Mouse (Mus musculus): Measurements from ENCODE around the gene Ipmk.

The Ipmk gene

GRCm38 (mm10) chr10:71361836-71362562 is 14.4 kb downstream of the Ipmk start:
- in situ Hi-C loops (cut with MboI; ENCODE audit: unreplicated experiment in 2 of 2) = no loop called here

DNA sequence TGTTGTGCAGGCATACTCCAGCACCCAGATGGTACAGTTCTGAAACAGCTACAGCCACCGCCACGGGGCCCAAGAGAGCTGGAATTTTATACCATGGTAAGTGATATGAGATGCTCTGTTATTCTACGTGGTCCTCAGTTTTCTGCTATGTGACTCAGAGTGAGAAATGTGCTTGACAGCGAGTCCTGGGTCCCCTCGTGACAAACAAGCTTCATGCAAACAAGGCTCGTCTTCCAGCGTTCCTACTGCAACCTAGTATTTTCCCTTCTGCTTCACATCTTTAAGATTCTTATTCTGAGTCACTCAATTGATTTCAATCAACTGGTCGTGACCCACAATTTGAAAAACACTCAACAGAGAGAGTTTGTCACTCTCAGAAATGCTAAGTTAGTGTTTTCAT is 15.9 kb downstream of the Ipmk start:
- in situ Hi-C loops (cut with MboI; ENCODE audit: unreplicated experiment in 2 of 2) = no loop called here

- in situ Hi-C loops (cut with MboI; ENCODE audit: unreplicated experiment in 2 of 2) = no loop called here
Observed at GRCm38 (mm10) chr10:71363858-71364257, 16.3 kb downstream of the Ipmk start.

- in situ Hi-C loops (cut with MboI; ENCODE audit: unreplicated experiment in 2 of 2) = no loop called here
Observed at GRCm38 (mm10) chr10:71368128-71368940, 20.8 kb downstream of the Ipmk start.

- in situ Hi-C loops (cut with MboI; ENCODE audit: unreplicated experiment in 2 of 2) = no loop called here
Observed at GRCm38 (mm10) chr10:71369466-71369865, 21.9 kb downstream of the Ipmk start.

DNA sequence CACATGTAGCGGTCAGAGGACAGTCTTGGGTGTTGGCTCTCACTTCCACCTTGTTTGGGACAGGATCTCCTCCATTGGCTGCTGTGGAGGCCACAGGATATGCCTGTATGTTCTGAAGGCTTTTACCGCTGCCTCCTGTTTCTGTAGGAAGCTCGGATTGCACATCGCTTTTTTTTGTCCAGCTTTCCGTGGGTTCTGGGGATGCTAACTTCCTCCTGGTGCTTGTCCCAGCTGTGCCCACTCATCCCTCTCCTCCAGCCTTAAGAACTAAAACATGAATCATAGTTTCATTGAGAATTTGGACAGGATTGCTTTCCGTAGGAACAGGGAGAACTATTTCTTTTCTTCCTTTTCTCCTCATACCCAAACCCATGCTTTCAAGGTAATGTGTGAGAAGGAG is 24.3 kb downstream of the Ipmk start:
- in situ Hi-C loops (cut with MboI; ENCODE audit: unreplicated experiment in 2 of 2) = no loop called here

GRCm38 (mm10) chr10:71373706-71374105 is 26.1 kb downstream of the Ipmk start:
- in situ Hi-C loops (cut with MboI; ENCODE audit: unreplicated experiment in 2 of 2) = no loop called here

GRCm38 (mm10) chr10:71376014-71376413 is 28.5 kb downstream of the Ipmk start:
- in situ Hi-C loops (cut with MboI; ENCODE audit: unreplicated experiment in 2 of 2) = loop anchor here in 1 of 2 experiments (25.0 kb wide), 1 partner anchor 139 kb away; the partner anchor contains the start of gene Tfam

DNA sequence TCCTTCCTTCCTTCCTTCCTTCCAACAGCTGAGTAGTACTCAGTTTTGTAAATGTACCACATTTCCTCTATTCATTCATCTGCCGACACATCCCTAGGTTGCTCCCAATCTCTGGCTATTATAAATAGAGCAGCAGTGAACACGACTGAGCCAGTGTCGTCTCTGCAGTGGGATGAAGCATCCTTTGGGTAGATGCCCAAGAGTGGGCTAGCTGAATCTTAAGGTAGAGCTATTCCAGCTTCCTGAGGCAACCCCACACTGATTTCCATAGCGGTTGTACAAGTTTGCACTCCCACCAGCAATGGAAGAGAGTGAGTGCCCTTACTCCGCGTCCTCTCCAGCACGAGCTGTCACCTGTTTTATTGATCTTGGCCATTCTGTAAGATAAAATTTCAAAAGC is 32.8 kb downstream of the Ipmk start:
- in situ Hi-C loops (cut with MboI; ENCODE audit: unreplicated experiment in 2 of 2) = loop anchor here (5.0 to 25.0 kb wide), 3 partner anchors 33 to 1186 kb away; partner anchors contain the start of genes Ipmk (in 1 of the 2) and Tfam (in 1 of the 2)

- in situ Hi-C loops (cut with MboI; ENCODE audit: unreplicated experiment in 2 of 2) = loop anchor here (5.0 to 25.0 kb wide), 3 partner anchors 34 to 1187 kb away; partner anchors contain the start of genes Ipmk (in 1 of the 2) and Tfam (in 1 of the 2)
Observed at GRCm38 (mm10) chr10:71381471-71382033, 34.0 kb downstream of the Ipmk start.

DNA sequence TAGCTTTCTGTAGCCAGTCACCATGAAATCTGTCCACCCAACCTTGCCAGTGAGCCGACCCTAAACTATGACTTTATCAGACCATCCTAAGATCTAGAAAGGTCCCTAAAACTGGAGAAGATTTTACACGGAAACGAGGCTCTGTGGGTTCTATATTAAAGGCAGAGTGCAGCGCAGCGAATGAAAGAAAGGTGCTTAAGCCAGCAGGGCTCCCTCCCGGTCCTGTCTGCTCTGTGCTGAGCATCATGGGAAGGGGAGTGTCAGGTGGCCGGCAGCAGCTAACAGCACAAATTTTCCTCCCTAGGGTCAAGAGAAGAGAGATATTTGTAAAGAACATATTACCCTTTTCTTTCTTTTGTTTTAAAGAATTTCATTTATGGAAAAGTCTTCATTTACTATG is 34.5 kb downstream of the Ipmk start:
- in situ Hi-C loops (cut with MboI; ENCODE audit: unreplicated experiment in 2 of 2) = loop anchor here (5.0 to 25.0 kb wide), 3 partner anchors 35 to 1187 kb away; partner anchors contain the start of genes Ipmk (in 1 of the 2) and Tfam (in 1 of the 2)

- in situ Hi-C loops (cut with MboI; ENCODE audit: unreplicated experiment in 2 of 2) = loop anchor here (5.0 to 25.0 kb wide), 3 partner anchors 36 to 1188 kb away; partner anchors contain the start of genes Ipmk (in 1 of the 2) and Tfam (in 1 of the 2)
Observed at GRCm38 (mm10) chr10:71382858-71383551, 35.4 kb downstream of the Ipmk start.

GRCm38 (mm10) chr10:71383552-71383924 is 36.0 kb downstream of the Ipmk start:
- in situ Hi-C loops (cut with MboI; ENCODE audit: unreplicated experiment in 2 of 2) = loop anchor here (5.0 to 25.0 kb wide), 3 partner anchors 36 to 1189 kb away; partner anchors contain the start of genes Ipmk (in 1 of the 2) and Tfam (in 1 of the 2)

DNA sequence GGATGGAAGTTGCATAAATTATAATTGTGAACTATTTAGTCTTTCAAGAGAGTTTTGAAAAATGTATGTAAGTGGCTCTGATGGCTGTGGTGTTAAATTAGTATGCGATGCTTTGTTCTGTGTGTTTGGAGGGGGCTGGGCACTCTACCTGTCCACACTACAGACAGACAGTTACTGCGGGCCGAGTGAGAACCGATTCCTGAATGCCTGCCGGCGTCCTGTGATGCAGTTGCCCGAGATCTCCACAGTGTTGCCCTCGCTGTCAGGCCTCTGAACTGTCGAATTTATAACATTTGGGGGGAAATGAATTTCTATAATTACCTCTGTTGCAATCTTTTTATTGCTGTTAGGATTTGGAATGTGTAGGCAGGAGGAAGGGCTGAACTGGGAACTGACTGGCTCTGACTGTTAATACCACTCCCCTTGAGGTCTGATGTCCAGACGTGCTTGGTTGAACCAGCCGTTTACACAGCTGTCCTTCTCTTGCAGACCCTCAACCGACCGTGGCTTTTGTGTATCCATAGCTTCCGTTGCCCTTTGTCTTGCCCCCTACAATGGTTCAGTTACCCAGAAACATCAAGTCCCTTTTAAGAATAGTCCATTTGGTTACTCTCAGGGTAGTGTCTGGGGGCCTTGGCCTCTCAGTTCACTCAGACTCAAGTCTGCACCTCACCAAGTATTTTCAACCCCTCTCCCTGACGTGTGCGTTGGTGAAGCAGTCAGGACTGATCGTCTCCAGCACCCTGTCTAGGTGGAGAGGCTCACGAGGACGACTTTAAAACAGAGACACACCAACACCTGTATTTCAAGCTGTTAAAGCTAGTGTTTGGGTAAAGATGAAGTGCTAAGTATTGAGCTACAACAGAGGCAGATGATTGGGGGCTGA is 36.8 kb downstream of the Ipmk start:
- in situ Hi-C loops (cut with MboI; ENCODE audit: unreplicated experiment in 2 of 2) = loop anchor here (5.0 to 25.0 kb wide), 3 partner anchors 37 to 1190 kb away; partner anchors contain the start of genes Ipmk (in 2 of the 2) and Tfam (in 1 of the 2)

DNA sequence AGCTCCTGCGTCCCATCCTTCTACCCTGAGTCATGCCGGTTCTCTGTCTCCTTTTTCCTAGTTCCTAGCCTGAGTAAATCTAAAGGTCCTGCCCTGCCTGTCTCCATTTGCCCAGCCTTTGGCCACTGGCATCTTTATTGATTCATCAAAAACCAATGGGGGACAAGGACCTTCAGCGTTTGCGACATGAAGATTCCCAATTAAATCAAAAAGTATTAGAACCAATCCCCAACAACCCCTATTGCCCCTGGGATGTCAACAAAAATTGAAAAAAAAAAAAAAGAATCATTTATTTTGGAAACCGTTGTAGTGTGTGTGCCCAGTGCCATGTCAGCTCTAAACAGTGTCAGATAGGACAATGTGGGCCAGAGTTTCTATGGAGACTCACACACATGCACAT is 41.7 kb downstream of the Ipmk start:
- in situ Hi-C loops (cut with MboI; ENCODE audit: unreplicated experiment in 2 of 2) = loop anchor here (5.0 to 25.0 kb wide), 3 partner anchors 42 to 1195 kb away; partner anchors contain the start of genes Ipmk (in 1 of the 2) and Tfam (in 1 of the 2)

DNA sequence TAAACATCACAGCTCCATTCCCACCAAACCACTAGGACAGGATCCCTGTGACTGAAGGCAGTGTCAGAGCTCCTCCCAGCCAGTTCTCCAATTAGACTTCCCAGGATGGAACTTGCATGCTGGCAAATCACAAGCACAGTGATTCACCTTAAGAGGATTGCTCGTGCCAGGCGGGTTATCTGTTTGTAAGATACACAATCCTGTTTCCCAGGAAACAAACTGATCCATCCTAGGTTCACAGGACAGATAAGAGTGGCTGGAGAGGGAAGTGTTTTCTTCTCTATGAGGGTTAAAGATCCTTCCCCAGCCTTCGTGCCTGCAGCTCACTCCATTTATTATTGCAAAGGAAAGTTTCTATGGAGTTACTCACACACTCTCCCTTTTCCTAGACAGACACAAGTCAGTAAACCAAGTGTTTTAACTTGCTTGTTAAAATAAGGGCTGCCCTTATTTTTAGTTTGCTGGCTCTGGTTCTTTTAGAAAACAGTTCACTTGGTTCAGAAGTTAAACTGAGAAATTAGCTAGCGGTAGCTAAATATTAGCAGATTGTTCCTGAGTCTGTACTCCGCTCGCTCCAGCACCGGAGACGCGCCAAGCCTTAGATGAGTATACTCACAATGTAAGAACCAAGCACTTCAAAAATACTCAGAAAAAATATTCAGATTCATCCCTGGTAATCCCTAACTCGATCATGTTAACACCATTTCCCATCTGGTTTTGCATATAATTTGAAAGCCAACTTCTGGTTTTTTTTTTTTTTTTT is 51.0 kb downstream of the Ipmk start:
- in situ Hi-C loops (cut with MboI; ENCODE audit: unreplicated experiment in 2 of 2) = loop anchor here in 1 of 2 experiments (25.0 kb wide), 1 partner anchor 161 kb away; the partner anchor contains the start of gene Tfam

GRCm38 (mm10) chr10:71399399-71399798 is 51.8 kb downstream of the Ipmk start:
- in situ Hi-C loops (cut with MboI; ENCODE audit: unreplicated experiment in 2 of 2) = loop anchor here in 1 of 2 experiments (25.0 kb wide), 1 partner anchor 162 kb away; the partner anchor contains the start of gene Tfam

- in situ Hi-C loops (cut with MboI; ENCODE audit: unreplicated experiment in 2 of 2) = loop anchor here (5.0 to 25.0 kb wide), 4 partner anchors 73 to 1262 kb away; partner anchors contain the start of genes Tfam (in 1 of the 2) and Zwint (in 1 of the 2)
Observed at GRCm38 (mm10) chr10:71399987-71400386, 52.4 kb downstream of the Ipmk start.
